Mouse (Mus musculus) kidney, adult 2 months (tissue): ENCODE results near the gene Ovca2.

Source experiments
- CTCF ChIP-seq: fragments of 200-500 bp; conservative IDR thresholded peaks from 2 replicates; pipeline ENCODE4 v1.5.1; 2011; ENCODE audit warnings: low read depth, mild to moderate bottlenecking, control low read depth, low read length, moderate library complexity, mixed read lengths; ENCODE audit not compliant: insufficient read depth, insufficient read length
- POLR2A ChIP-seq: fragments of 200-500 bp; IDR thresholded peaks from one replicate; pipeline ENCODE4 v1.6.1; 2011; ENCODE audit warnings: low read depth, low read length, control low read depth

DNA sequence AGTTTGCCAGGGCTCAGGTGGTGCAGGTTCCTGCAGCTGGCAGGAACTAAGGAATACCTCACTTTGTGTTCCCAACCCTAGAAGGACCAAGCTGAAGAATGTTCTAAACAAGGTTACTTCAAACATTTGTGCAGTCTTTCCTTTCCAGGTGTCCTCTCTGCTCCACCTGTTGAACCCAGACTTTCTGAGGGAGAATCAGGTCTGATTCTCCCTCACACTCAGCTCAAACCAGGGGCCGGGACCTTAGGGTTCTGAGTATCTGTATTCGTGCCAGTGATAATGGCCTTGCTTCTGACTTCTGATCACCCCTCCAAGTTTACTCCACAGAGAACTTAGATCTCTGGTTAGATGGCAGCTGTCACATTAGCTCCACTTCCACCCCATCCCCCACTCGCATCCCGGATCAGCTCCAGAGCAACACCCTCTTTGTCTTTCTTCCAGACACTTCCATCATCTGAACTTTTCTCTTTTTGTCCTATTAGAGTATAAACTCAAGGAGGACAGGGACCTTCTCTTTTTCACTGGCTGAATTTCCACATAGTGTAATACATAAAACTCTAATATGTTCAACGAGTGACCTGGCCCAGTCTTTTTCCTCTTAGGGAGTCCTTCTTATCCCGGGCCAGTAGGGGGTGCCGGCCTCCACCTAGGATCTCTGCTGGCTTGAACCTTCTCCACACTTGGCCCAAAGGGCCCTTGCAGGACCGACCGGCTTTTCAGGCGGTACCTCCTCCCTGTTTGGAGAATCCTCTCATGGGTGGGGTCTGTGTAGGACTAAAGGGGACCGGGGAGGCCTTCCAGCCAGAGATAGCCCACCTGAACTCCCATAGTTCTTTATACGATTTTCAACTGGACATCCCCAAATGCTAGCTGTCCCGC, 13.9 kb upstream of the Ovca2 start:
- TF ChIP-seq POLR2A (no peak), CTCF (peak; percentile 84)
